Mouse (Mus musculus): Measurements from ENCODE around the gene Csta1.

DNA sequence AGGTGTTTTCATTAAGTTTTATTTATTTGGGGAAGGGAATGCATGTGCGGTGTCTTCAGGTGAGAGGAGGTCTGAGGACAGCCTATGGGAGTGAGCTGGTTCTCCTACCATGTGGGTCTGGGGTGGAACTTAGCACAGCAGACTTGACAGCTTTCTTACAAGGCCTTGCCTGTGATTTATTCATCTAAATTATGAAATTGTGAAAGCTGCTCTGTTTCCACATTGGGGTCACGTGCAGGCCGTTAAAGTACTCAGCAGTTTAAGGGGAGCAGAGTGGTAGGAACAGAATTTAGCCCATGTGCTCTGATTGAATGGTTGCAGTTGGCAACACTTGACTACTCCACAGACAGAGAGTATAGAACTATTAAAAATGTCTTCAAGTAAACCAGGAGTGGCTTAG, 51.1 kb downstream of the Csta1 start:
- TF ChIP-seq MAZ (IDR thresholded peaks at IDR 0.05; ENCODE audit: low read depth, low read length) (no peak), CTCF (IDR thresholded peaks at IDR 0.05 in 2 of 3, conservative IDR thresholded peaks at IDR 0.05 in 1 of 3; ENCODE audit: control insufficient read depth in 1 of 3, insufficient read depth in 1 of 3, low read depth in 2 of 3, low read length in 3 of 3, poor library complexity in 1 of 3, severe bottlenecking in 1 of 3) (no peak), POLR2A (IDR thresholded peaks at IDR 0.05; ENCODE audit: control insufficient read depth in 1 of 2, insufficient read depth in 1 of 2, low read depth in 1 of 2, low read length in 2 of 2, poor library complexity in 1 of 2) (no peak), UBTF (IDR thresholded peaks at IDR 0.05; ENCODE audit: borderline replicate concordance, insufficient read depth, low read depth, low read length) (no peak), ETS1 (IDR thresholded peaks at IDR 0.05; ENCODE audit: low read depth, low read length) (no peak), ZKSCAN1 (IDR thresholded peaks at IDR 0.05; ENCODE audit: low read depth, low read length) (no peak), SIN3A (IDR thresholded peaks at IDR 0.05; ENCODE audit: low read length) (no peak), USF1 (IDR thresholded peaks at IDR 0.05; ENCODE audit: low read depth, low read length) (no peak), TBP (IDR thresholded peaks at IDR 0.05; ENCODE audit: low read depth, low read length) (no peak), TCF12 (IDR thresholded peaks at IDR 0.05; ENCODE audit: low read depth, low read length) (no peak), POLR2AphosphoS2 (IDR thresholded peaks at IDR 0.05; ENCODE audit: low read length) (no peak), NRF1 (IDR thresholded peaks at IDR 0.05; ENCODE audit: insufficient read depth, low read depth, low read length, poor library complexity, severe bottlenecking) (no peak)
